Mouse (Mus musculus): ENCODE data around the gene Ifitm5.
A peak's percentile ranks its signal among the peaks of the same experiment; 100 is the strongest.

Ifitm5 gene

DNA sequence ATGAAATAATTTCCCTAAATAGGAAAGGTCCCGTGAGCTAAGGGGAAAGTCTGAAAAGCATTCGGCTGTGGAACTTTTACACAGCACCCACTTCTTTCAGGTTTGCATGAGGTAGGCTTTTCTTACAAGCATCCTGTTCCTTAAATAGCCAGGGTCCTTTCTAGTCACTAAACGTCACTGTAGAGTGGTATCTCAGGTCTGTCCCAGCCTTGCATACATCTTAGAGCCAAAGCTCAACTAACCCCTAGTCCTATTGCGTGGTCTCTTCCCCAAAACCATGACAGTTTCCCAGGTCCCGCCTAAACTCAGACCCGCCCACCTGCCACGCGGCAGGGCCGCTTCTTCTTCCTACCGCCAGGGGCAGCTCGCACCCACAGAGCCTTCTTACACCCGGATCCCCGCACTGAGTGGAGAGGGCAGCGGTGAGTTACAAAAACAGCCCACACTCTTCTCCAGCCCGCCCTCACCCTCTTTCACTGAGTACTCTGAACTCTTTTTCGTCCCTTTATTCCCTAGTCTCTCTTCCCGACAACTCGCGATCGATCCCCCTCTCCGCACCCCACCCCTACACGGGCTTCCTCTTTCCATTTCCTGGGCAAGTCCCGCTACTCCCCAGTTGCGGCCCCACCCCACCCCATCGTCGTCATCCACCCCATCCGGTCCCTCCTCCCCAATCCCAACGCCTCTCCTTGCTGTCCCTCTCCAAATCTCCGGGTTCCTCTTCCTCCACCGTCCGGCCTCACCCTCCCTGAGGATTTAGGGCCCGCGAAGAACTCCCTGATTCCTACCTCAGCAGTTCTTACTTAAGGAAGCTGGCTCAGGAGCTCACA is 8.7 kb downstream of the Ifitm5 start, which contains the start of gene Pgghg:
Pgghg (plus strand) TSS at position 170 of the 830 bp plus-strand sequence.
- peak; percentile 87 for DNase-seq (ENCODE audit: low read depth, low spot score)

DNA sequence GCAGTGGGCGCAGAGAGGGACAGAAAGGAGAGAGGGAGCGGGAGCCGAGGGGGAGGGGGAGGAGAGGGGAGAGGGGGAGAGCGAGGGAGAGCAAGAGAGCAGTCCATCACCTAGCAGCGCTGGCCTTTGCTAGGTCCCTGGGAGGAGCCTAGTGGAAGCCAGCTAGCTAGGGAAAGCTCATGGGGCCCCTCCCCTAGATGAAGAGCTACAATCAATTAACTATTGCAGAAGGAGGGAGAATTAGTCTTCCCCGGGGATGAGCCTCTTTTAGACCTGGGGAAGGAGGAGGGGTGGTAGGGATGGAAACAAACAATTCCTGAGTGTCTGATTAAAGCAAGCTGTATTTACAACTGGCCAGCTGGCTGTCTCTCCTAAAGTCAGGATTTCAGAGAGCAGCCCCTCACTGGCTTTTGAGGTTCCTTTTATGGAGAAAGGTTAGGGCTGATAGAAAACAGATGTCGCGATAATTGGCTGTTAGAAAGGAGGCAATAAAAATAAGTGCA is 10.4 kb downstream of the Ifitm5 start:
- peak; percentile 91 for DNase-seq (ENCODE audit: low read depth, low spot score)

DNA sequence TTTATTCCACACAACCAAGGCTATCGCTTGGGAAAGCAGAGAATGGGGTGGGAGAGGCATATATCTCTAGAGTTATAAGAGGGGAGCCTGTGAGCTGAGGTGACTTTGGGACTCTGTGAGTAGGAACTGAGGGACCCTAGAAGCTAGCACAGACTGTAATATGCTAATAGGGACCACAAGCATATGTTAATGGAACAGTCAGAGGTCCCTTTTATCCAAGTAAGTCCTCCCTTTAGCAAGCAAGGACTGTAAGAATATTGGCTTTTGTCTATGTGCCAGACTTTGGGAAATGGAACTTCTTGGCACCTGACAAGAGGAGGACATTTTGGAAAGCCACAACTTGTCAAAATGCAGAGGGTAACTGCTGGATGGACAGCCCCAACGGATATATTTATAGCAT is 11.2 kb downstream of the Ifitm5 start:
- no peak for DNase-seq (ENCODE audit: low read depth, low spot score)

DNA sequence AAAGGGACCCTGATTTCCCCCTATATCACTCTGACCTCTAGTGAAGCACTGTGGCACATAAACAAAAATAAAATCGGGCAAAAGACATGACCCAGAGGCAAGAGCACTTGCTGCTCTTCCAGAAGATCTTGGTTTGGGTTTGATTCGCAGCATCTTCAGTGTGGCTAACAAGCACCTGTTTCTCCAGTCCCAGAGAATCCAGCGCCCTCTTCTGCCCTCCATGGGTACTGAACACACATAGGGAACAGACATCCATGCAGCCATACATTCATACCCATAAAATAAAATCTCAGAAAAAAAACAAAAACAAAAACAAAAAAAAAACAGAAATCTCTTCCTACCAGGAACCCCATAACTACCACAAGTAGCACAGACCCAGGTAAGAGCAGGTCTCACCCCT is 11.7 kb downstream of the Ifitm5 start:
- DNase-seq (ENCODE audit: low read depth, low spot score), result no peak

DNA sequence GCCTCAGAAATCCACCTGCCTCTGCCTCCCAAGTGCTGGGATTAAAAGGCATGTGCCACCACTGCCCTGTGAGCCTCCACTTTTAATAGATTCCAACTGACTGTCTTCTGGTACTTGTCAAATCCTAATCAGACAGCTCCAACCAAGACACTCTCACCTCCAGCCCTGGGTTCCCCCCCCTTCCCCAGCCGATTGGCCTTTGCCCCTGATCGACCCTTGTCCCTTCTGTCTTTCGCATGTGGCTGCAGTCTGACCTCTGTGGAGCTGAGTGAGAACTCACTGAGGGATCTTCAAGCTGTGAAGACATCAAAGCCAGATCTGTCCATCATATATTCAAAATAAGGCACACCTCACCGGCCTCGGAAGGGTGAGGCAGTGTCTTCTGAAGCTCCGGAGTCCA is 22.9 kb downstream of the Ifitm5 start:
- DNase-seq (ENCODE audit: low read depth, low spot score), result no peak

DNA sequence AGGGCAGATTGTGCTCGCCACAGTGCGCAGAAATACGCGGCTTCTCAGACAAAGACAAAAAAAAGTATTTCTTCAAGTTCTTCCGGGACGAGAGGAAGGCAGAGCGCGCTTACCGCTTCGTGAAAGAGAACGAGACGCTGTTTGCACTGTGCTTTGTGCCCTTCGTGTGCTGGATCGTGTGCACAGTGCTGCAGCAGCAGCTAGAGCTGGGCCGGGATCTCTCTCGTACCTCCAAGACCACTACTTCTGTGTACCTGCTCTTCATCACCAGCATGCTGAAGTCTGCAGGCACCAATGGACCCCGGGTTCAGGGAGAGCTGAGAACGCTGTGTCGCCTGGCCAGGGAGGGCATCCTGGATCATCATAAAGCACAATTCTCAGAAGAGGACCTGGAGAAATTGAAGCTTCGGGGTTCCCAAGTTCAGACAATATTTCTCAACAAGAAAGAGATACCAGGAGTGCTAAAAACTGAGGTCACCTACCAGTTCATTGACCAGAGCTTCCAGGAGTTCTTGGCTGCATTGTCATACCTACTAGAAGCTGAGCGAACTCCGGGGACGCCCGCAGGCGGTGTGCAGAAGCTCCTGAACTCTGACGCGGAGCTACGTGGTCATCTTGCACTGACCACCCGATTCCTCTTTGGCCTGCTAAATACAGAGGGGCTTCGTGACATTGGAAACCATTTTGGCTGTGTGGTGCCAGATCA is 26.9 kb downstream of the Ifitm5 start:
- DNase-seq (ENCODE audit: low read depth, low spot score), result peak; percentile 10

DNA sequence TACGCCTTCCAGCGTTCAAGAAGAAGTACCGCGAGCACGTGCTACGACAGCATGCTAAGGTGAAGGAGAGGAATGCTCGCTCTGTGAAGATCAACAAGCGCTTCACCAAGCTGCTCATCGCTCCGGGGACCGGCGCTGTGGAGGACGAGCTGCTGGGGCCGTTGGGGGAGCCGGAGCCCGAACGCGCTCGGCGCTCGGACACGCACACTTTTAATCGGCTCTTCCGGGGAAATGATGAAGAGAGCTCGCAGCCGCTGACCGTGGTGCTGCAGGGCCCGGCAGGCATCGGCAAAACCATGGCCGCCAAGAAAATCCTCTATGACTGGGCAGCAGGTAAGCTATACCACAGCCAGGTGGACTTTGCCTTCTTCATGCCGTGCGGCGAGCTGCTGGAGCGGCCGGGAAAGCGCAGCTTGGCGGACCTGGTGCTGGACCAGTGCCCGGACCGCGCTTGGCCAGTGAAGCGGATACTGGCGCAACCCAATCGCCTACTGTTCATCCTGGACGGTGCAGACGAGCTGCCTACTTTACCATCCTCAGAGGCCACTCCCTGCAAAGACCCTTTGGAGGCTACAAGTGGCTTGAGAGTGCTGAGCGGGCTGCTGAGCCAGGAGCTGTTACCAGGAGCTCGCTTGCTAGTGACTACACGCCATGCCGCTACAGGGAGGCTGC is 27.6 kb downstream of the Ifitm5 start:
- DNase-seq (ENCODE audit: low read depth, low spot score), result peak; percentile 26

DNA sequence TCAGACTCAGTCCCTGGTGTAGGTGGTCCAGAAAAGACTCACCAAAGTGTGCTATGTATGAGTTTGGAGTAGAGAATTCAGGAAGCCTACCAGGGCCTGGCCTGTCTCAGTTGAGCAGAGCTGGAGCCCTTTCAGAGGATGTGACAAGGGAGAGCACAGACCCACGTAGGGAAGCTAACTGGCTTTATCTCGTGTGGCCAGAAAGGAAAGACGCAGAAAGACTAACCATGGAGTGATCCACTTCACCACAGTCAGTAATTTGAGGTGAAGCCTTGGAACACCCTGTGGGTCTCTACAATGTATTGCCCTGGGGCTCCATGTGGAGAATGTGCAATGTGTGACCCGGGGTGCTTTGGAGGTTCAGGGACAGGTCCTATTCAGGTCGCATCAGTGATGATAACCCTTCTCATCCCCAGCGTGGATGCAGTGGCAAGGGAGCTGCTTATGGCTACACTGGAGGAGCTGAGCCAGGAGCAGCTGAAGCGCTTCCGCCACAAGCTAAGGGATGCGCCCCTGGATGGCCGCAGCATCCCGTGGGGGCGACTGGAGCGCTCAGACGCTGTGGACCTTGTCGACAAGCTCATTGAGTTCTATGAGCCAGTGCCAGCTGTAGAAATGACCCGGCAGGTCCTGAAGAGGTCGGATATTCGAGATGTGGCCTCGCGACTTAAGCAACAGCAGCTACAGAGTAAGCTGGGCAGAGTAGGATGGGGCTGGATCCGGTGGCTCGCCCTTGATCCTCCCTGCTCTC is 28.7 kb downstream of the Ifitm5 start:
- DNase-seq (ENCODE audit: low read depth, low spot score), result no peak

DNA sequence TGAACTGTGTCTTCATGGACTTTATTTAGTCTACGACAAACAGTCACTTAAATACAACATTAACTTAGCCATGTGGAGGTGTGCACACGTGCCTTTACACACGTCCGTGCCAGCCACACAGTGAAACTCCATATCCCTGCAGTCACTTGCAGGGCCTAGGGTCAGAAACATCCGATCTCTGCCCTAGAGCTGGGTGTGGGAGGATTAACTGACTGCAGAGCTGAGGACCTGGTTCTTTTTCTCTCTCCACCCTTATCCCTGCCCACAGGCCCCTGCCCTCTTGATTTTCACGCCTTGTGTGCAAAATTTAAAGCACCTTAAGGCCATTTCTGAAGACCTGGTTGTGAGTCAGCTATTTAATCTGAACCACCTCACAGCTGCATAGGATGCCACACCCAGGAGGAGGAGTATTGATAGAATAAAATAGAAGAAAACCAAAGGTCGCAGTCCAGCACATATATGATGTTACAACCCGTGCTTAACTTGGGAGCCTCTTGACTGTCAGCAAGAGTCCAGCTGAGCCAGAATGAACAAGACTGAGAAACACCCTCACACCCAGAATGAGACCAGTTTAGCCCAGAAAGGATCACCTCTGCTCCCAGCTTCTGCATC is 29.6 kb downstream of the Ifitm5 start, which contains the start of gene Nlrp6:
Nlrp6 (plus strand) TSS at position 485 of the 612 bp plus-strand sequence.
- DNase-seq (ENCODE audit: low read depth, low spot score), result no peak

DNA sequence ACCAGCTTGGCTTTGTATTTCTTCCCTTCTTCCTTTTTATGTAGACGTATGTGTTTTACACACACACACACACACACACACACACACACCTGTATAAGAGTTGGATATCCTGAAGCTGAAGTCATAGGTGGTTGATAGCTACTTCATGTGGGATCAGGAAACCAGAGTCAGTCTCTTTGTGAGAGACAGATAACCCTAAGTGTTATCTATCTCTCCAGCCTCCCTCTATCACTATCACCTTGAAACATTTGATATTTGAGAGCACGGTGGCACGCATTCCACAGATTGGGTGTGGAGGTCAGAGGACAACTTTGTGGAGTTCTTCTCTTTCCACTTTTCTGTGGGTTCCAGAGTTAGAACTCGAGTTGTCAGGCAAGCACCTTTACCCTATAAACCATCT is 30.2 kb downstream of the Ifitm5 start:
- no peak for DNase-seq (ENCODE audit: low read depth, low spot score)

DNA sequence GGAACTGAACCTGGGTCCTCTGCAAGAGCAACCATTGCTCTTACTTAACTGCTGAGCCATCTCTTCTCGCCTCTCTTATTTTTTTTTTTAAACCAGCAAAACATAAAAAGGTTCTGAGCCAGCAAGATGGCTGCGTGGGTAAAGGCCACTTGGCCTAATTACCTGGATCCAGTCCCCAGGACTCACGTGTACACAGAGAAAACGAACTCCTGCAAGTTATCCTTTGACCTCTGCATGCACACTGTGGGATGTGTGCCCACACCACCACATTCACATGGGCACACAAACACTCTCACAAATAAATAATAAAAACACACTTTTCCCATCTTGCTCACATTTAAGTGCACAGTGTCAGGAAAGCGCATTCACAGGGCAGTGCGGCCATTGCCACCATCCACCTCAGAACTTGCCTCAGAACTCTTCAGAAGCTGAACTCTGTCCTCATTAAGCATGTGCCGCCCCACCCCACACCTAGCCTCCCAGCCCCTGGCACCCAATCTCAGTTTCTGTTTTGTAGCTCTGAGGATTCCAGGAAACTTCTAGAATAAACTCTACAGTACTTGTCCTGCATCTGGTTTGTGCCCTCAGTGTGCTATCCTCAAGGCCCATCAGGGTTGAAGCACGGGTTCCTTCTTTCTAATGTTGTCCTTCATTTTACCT is 35.9 kb downstream of the Ifitm5 start:
- no peak for DNase-seq (ENCODE audit: low read depth, low spot score)

DNA sequence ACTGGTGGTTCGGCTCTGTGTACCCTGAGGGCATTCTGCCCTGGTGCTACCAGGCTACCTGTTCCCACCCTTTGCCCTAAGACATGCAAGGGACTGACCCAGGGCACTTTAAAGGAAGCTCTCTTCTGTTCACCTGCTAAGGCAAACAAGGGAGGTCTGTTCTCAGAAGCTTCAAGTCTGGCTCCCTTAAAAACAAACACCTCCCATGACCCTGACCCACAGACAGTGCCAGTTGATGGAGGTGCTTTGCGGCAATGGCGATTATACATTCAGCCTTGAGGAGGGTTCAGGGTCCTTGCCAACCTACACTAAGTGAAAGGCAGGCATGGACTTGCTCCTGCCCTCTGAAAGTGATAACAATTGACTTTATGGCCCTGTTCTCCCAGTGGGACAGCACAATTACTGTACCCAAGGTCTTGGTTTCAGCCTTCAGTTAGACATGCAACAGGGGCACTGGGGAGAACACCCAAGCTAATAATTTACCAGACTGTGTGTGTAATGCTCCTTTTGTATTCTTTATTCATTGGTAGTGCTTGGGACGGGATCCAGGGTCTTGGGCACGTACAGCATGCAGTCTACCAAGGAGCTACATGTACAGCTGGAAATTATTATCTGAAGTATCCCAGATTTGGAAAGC is 37.1 kb downstream of the Ifitm5 start:
- DNase-seq (ENCODE audit: low read depth, low spot score), result no peak

DNA sequence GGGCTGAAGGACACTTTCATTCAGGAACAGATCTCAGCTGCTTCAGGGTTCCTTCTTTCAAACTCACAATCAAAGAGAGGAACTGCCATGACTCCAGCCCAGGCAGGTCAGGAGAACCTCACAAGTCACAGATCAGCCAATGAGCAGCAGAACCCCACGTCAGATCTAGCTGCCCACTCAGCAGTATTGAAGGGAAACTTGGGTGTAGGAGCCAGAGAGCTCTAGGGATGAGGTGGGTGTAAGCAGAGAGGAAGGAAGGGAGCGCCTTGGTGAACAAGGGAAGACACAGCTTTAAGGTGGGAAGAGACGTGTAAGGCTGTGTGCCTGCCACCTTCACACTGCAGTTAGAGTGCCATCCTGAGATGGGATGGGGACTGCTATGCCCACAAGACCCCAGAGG is 37.8 kb downstream of the Ifitm5 start:
- no peak for DNase-seq (ENCODE audit: low read depth, low spot score)

DNA sequence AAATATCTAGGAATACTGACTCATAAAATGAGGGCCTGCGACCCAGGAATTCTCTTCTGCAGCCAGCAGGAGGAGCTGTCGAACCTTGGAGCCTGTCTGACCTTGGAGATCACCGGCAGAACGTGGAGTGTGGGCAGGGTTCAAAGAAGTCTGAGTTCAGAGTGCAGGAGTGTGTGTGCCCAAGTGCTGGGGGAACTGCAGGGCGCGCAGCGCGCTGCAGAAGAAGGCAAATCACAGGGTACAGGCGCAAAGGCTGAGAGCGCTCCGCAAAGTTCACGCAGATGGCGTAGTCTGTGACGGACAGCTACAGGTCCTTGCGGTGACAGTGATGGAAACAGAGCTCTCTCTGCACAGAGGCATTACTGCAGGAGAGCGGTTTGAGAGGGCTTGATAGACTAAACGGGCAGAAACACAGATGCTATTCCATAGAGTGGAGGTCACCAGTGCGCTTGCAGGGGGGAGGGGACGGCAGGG is 41.4 kb downstream of the Ifitm5 start:
- peak; percentile 90 for DNase-seq (ENCODE audit: low read depth, low spot score)

DNA sequence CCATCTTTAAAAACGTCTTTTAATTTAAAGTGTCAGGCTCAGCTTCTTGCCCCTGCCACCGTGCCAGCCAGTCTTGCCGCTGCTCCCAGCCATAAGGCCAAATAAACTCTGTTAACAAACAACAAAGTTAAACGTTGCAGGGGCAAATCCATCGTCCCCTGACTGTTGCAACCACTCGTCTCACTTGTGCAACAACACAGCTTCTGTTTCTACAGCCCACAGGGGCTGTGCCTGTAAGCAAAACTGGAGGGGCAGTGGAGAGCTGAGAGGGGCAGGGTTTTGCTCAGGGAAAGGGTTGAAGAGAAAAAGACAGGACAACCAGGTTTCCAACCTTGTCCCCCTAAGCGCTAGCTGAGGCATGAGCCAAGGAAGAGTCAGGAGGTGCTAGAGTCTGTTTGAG is 41.9 kb downstream of the Ifitm5 start:
- no peak for DNase-seq (ENCODE audit: low read depth, low spot score)

DNA sequence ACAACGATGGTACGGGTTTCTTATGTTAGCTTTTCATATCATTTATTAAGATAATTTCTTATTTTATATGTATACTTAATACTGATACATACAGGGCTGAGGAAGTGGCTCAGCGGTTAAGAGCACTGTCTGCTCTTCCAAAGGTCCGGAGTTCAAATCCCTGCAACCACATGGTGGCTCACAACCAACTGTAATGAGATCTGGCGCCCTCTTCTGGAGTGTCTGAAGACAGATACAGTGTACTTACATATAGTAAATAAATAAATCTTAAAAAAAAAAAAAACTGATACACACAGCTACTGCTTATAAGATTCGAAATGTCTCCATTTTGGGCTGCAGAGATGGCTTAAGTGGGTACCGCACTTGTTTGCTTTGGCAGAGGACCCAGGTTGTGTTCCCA is 42.4 kb downstream of the Ifitm5 start:
- DNase-seq (ENCODE audit: low read depth, low spot score), result no peak

DNA sequence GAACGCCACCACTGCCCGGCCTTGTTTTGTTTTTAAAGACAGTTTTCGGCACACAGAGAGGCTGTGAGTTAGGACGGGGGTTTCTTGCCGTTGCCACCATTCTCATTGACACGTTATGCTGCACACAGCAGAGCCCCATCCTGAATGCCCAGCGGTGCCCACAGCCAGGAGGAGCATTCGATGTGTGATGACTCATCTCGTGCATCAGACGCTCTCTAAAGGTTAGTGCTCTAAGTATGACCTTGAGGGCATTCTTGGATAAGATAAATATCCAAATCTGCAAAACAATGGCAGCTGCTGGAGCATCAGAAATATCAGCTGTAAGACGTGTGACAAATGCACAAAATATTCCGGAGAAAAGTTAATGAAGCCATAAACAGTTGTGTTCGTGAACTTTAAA is 43.0 kb downstream of the Ifitm5 start:
- DNase-seq (ENCODE audit: low read depth, low spot score), result no peak

DNA sequence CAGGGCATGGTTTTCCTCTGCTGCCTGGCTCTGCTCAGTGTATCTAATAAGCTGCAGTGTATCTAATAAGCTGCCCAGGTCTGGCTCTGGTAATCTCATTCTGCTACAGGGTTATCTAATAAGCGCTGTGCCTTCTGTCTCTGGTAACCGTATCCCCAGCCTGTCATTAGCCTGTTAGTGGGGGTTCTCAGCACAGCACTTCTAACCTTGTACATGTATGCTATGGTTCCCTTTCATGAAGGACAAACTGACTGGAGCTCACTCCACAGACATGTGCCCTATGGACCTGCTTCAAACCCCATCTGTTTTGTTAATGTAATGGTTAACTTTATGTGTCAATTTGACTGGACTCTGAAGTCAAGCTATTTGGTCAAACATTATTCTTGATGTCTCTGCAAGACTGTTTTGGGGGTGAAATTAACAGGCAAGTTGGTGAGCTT is 44.4 kb downstream of the Ifitm5 start:
- no peak for DNase-seq (ENCODE audit: low read depth, low spot score)

DNA sequence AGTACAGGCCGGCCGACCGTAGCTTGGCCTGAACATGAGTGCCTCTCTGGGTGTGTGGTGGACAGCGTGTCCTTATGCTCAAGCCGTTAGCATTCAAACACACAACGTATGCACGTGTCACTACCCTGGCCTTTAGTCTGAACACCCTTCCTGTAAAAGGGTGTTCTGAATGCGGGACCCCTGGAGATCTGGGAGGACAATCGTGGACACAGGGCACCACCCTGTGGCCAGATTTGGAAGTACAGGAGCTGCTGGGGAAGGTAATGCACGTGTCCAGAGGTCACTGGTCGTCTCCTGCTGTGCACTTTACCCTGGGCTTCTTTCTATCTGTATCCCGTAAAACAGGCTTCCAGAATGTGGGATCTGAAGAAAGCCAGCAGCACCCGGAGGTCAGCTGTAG is 46.9 kb downstream of the Ifitm5 start:
- DNase-seq (ENCODE audit: low read depth, low spot score), result peak; percentile 81

Measured in forelimb bud, embryonic 11.5 days (tissue).